Mouse (Mus musculus): ENCODE results near the gene Mesp1. TPM values are rescaled to one million over a fixed set of nuclear protein-coding genes. Genes with fewer than 3 reads are reported as not detected.
"Not testable (repeated sequence)": the region's sequence is repeated elsewhere in the genome, so short reads cannot be mapped to it uniquely, and the experiment has no call there.

The Mesp1 gene
- polyA plus RNA-seq, 1 experiment from 2014 or later, result not detected

DNA sequence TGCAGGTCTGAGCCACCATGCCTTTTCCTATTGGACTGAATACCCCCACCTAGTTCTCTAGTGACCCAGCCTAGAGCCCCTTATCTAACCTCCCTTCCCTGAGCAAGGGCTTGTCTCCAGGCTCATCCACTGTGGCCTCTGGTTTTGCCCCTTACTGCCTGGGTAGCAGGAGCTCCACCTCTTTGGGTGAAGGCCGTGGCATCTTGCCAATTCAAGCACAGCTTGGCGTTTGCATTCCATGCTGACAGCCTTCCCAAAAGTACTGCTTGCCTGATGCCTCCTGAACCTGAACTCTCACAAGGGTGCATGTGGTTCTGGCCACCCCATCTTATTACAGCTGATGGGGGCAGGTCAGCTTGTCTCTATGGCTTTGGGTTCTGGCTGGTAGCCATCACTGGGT, 10.3 kb upstream of the Mesp1 start:
- no peaks in the 10 kb centered on the region for H3K36me3 ChIP-seq (ENCODE audit: inconsistent target)
- no peaks in the 10 kb centered on the region for H3K79me2 ChIP-seq (ENCODE audit: inconsistent target)
- WGBS (ENCODE audit: missing documents), result 70% methylated on average over 2 of the region's 2 CpGs
- no peak overlapping the region for H3K4me3 ChIP-seq (ENCODE audit: inconsistent target)
- no peak overlapping the region for H3K27ac ChIP-seq

GRCm38 (mm10) chr7:79802037-79802436, 8.4 kb upstream of the Mesp1 start:
- H3K36me3 ChIP-seq (ENCODE audit: inconsistent target), result no peaks in the 10 kb centered on the region
- H3K4me3 ChIP-seq (ENCODE audit: inconsistent target), result no peak overlapping the region
- 86% methylated on average over 5 of the region's 5 CpGs for WGBS (ENCODE audit: missing documents)
- no peaks in the 10 kb centered on the region for H3K79me2 ChIP-seq (ENCODE audit: inconsistent target)
- H3K27ac ChIP-seq, result no peak overlapping the region

- Histone ChIP-seq H3K36me3 (ENCODE audit: inconsistent target) (no peaks in the 10 kb centered on the region), H3K4me3 (ENCODE audit: inconsistent target) (no peak overlapping the region), H3K79me2 (ENCODE audit: inconsistent target) (no peaks in the 10 kb centered on the region), H3K27ac (no peak overlapping the region)
- WGBS (ENCODE audit: missing documents), result 90% methylated on average over 9 of the region's 11 CpGs
Measured at GRCm38 (mm10) chr7:79801391-79801790, 7.8 kb upstream of the Mesp1 start.

GRCm38 (mm10) chr7:79800336-79800735, 6.7 kb upstream of the Mesp1 start:
- Histone ChIP-seq H3K79me2 (ENCODE audit: inconsistent target) (no peaks in the 10 kb centered on the region), H3K4me3 (ENCODE audit: inconsistent target) (no peak overlapping the region), H3K27ac (no peak overlapping the region), H3K36me3 (ENCODE audit: inconsistent target) (no peaks in the 10 kb centered on the region)
- WGBS (ENCODE audit: missing documents), result 100% methylated on average over 1 of the region's 4 CpGs

DNA sequence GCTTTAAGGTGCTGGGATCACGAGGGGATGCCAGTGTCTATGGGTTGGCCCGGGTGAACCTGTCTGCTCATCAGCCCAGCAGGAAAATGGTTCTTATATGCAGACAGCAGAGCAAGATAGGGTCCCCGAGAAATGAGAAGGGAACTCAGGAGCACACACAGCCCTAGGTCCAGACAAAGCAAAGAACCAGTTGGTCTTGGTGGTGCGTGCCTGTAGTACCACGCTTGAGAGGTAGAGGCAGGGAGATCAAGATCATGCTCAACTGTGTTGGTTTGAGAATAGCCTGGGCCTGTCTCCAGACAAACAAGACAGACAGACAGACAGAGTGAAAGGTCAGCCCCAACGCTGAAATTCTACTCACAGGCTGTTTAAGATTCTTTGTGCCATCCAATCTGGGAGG, 5.9 kb upstream of the Mesp1 start:
- no peak overlapping the region for H3K4me3 ChIP-seq (ENCODE audit: inconsistent target)
- no peak overlapping the region for H3K27ac ChIP-seq
- no peaks in the 10 kb centered on the region for H3K79me2 ChIP-seq (ENCODE audit: inconsistent target)
- 84% methylated on average over 6 of the region's 6 CpGs for WGBS (ENCODE audit: missing documents)
- H3K36me3 ChIP-seq (ENCODE audit: inconsistent target), result no peaks in the 10 kb centered on the region

- 3% methylated on average over 8 of the region's 8 CpGs for WGBS (ENCODE audit: missing documents)
Measured at GRCm38 (mm10) chr7:79799048-79799447, 5.5 kb upstream of the Mesp1 start.

DNA sequence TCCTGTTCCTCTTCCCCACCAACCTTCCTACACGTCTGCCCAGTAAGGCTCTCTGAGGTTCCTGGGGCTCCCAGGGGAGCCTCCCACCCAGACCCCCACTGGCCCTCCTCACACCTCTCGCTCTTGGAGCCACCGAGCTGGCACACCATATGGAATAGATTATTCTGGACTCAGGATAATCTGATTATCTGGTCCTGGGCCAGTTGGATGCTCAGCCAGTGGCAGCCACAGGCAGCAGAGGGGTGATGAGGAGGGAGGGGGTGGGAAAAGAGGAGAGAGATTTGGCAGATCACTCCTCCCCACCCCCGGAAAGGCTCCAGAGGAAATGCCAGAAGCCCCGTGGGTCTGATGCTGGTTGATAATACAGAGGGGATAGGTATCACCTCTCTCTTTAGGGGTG, 5.0 kb upstream of the Mesp1 start:
- Histone ChIP-seq H3K27ac (no peak overlapping the region), H3K4me3 (ENCODE audit: inconsistent target) (no peak overlapping the region), H3K79me2 (ENCODE audit: inconsistent target) (no peaks in the 10 kb centered on the region), H3K36me3 (ENCODE audit: inconsistent target) (no peaks in the 10 kb centered on the region)
- 37% methylated on average over 5 of the region's 5 CpGs for WGBS (ENCODE audit: missing documents)

More at GRCm38 (mm10) chr7:79799048-79799447, 5.5 kb upstream of the Mesp1 start:
- H3K36me3 ChIP-seq (ENCODE audit: inconsistent target), result no peaks in the 10 kb centered on the region
- H3K4me3 ChIP-seq (ENCODE audit: inconsistent target), result no peak overlapping the region
- H3K27ac ChIP-seq, result no peak overlapping the region
- H3K79me2 ChIP-seq (ENCODE audit: inconsistent target), result no peaks in the 10 kb centered on the region

DNA sequence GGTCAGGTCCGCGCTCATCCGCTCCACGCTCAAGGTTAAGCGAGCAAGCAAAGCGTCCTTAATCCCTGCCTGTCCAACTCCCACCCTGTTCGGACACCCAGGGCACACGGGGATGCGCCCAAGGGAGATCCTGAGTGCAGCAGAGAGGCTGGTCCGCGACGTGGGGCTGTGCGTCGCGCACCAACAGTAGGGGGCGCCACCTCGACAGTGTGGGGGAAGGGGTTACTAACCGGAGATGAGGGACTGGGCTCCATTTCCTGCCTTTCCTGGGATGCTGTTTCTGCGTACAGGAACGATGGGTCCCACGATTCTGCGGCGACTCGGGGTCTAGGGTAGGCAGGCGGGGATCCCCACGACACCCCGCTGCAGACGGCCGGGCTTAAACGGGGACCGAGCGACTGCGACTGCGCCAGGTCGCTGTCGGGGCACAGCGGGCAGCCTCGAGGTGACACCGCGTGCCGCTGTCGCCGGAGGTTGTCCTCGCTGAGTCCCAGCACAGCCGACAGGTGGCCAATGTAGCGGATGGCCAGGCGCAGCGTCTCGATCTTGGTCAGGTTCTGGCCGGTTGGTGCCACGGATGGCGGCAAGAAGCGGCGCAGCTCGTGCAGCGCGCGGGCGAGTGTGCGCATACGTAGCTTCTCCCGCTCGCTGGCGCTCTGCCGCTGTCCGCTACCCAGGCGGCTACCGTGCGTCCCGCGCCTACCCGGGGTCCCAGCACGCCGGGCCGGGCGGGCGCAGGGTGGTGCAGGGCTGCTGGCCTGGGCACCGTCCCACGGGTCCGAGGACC, 760 bp downstream of the Mesp1 start:
- Histone ChIP-seq H3K4me3 (ENCODE audit: inconsistent target) (no peak overlapping the region), H3K36me3 (ENCODE audit: inconsistent target) (no peaks in the 10 kb centered on the region), H3K79me2 (ENCODE audit: inconsistent target) (no peaks in the 10 kb centered on the region), H3K27ac (no peak overlapping the region)
- WGBS (ENCODE audit: missing documents), result 4% methylated on average over 80 of the region's 80 CpGs

DNA sequence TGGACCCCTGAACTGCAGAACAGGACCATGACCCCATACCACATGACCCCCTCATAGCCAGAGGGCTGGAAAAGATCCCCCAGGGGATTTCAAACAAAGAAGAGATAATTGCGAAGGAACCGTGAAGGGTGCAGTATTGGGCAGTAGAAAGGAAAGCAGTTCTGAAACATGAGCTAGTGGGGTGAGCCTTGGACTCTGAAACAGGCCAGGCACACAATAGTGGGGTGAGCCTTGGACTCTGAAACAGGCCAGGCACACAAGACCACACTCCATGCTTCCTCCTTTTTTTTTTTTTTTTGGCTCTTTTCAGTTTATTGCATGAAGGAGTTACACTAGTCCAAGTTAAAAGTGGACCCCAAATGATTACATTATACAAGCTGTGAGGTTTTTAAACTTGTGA, 3.8 kb downstream of the Mesp1 start:
- H3K79me2 ChIP-seq (ENCODE audit: inconsistent target); H3K4me3 ChIP-seq (ENCODE audit: inconsistent target); H3K27ac ChIP-seq; H3K36me3 ChIP-seq (ENCODE audit: inconsistent target): not testable (repeated sequence)
- WGBS (ENCODE audit: missing documents), result 85% methylated on average over 2 of the region's 2 CpGs

GRCm38 (mm10) chr7:79786295-79786694, 7.3 kb downstream of the Mesp1 start:
- Histone ChIP-seq H3K27ac (no peak overlapping the region), H3K36me3 (ENCODE audit: inconsistent target) (no peaks in the 10 kb centered on the region), H3K79me2 (ENCODE audit: inconsistent target) (no peaks in the 10 kb centered on the region), H3K4me3 (ENCODE audit: inconsistent target) (no peak overlapping the region)
- 13% methylated on average over 5 of the region's 6 CpGs for WGBS (ENCODE audit: missing documents)

GRCm38 (mm10) chr7:79782516-79782855, 11.1 kb downstream of the Mesp1 start:
- no peak overlapping the region for H3K4me3 ChIP-seq (ENCODE audit: inconsistent target)
- WGBS (ENCODE audit: missing documents), result 97% methylated on average over 2 of the region's 2 CpGs
- no peaks in the 10 kb centered on the region for H3K79me2 ChIP-seq (ENCODE audit: inconsistent target)
- H3K36me3 ChIP-seq (ENCODE audit: inconsistent target), result no peaks in the 10 kb centered on the region
- no peak overlapping the region for H3K27ac ChIP-seq

GRCm38 (mm10) chr7:79781826-79782515, 11.6 kb downstream of the Mesp1 start:
- no peaks in the 10 kb centered on the region for H3K79me2 ChIP-seq (ENCODE audit: inconsistent target)
- 87% methylated on average over 11 of the region's 11 CpGs for WGBS (ENCODE audit: missing documents)
- H3K27ac ChIP-seq, result 0 out of 2 replicates have a peak overlapping the region, but pooled peaks have one; percentile 62
- no peaks in the 10 kb centered on the region for H3K36me3 ChIP-seq (ENCODE audit: inconsistent target)
- H3K4me3 ChIP-seq (ENCODE audit: inconsistent target), result no peak overlapping the region

- Histone ChIP-seq H3K27ac (peak overlapping the region; percentile 62), H3K79me2 (ENCODE audit: inconsistent target) (no peaks in the 10 kb centered on the region), H3K4me3 (ENCODE audit: inconsistent target) (peak overlapping the region; percentile 16; the same call in 1 of the 2 replicates), H3K36me3 (ENCODE audit: inconsistent target) (no peaks in the 10 kb centered on the region)
- 33% methylated on average over 16 of the region's 16 CpGs for WGBS (ENCODE audit: missing documents)
Measured at GRCm38 (mm10) chr7:79780647-79781626, 12.7 kb downstream of the Mesp1 start.

DNA sequence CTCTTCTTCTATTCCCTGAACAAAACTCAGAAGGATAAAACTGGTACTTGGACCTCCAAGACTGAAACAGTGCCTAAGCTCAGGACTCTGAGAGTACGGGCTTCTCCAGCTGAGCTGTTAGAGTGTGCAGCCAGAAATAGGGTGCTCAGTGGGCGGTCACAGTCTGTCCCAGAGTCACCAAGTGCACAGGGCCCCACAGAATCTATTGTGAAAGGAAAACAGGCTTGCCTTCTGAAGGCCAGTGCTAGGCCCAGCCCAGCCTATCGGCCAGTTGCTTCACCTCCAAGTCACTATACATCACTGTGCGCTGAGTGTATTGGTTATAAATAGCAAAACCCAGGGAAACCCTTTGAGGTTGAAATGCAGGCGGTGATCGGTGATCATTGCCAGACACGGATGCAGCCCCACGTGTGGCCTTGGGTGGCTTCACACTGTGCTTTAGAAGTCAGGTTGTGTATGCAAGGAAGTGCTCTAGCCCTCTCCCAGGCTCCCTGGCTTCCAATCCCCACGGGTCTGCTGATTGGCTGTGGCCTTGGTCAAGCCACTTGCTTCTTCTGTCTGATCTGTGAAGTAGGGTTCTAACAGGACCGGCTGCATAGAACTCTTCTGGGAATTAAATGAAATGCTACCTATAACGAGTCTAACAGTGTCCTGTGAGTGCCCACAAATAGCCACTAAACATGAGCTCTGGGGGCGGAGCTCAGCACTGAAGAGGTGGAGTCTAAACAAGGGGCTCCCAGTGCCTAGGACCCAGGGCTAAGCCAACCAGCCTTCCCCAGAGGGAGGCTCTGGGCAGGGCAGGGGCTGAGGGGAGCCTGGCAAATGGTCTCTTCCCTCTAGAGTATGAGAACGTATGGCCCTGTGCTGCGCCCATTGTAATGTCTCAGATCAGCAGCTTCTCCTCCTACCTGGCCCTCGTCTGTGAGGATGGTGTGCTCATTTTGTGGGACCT, 21.8 kb downstream of the Mesp1 start:
- H3K36me3 ChIP-seq (ENCODE audit: inconsistent target), result no peaks in the 10 kb centered on the region
- no peak overlapping the region for H3K4me3 ChIP-seq (ENCODE audit: inconsistent target)
- WGBS (ENCODE audit: missing documents), result 82% methylated on average over 15 of the region's 15 CpGs
- H3K27ac ChIP-seq, result no peak overlapping the region
- H3K79me2 ChIP-seq (ENCODE audit: inconsistent target), result no peaks in the 10 kb centered on the region

Measured in macrophage (primary cell).